14 mouse cellular contexts compared by ENCODE assay signal in the genomic region with DNA sequence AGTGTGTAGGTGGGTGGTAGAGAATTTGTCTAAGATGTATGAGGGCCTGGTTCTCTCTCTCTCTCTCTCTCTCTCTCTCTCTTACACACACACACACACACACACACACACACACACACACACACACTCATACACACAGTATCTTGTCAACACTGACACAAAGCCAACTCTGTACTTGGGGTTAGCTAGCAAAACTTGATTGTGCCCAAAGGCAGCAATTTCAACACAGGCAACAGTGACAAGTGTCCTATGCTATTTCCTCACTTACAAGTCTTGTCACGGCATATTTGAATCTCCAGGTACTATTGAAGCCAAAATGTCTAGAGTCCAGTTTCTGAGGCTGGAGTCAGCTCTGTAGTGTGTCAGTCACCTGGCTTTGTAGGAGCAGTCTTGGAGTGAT.
DNase-seq lines count a peak whose midpoint lies in the region; ATAC-seq and TF ChIP-seq lines count a peak whose summit lies in the region.
"Had no signal": no experiment of that assay in that cellular context is flagged by ENCODE, and none has a peak within 500 bp of the region (broad histone marks: within the 10 kb centered on the region; RNA-seq: fewer than 3 reads in every experiment).

No protein-coding gene starts in this region.

- no peak for TF ChIP-seq POLR2A in heart, adult 2 months (IDR thresholded peaks at IDR 0.05; ENCODE audit: insufficient read depth, low read depth, low read length)
- no peak for TF ChIP-seq POLR2A in liver, adult 2 months (IDR thresholded peaks at IDR 0.05; ENCODE audit: extremely low read depth, insufficient read depth, low read length)

- no peak for DNase-seq in heart, adult 2 months
- DNase-seq in heart, postnatal 10 days = no peak
- no peak for DNase-seq in liver, adult 2 months (ENCODE audit: extremely low read depth, low read depth, low spot score)
- no peak for DNase-seq in liver
- DNase-seq in fat pad, adult 2 months (ENCODE audit: extremely low read depth, low read depth, low spot score) = peak; percentile 56
- no peak for DNase-seq in thymus, postnatal 0 days (ENCODE audit: low spot score)
- no peak for DNase-seq in thymus, postnatal 36 days
- DNase-seq: B cell, adult 2 months; cerebellum, adult 9-10 months; forebrain, postnatal 0 days; left cerebral cortex, postnatal 4 days; right cerebral cortex, postnatal 25 days had no signal

- peaks cover 15% of the 10 kb centered on the region for H3K4me1 ChIP-seq in heart, adult 2 months (ENCODE audit: control insufficient read depth, insufficient read depth, low read length)
- H3K4me1 ChIP-seq in liver, adult 2 months (ENCODE audit: control insufficient read depth, insufficient read depth, low read length) = no peaks in the 10 kb centered on the region; the same call in 1 of the 2 replicates
- peaks cover 14% of the 10 kb centered on the region; the same call in 1 of the 2 replicates for H3K4me1 ChIP-seq in stomach, embryonic 15.5 days

- H3K9me3 ChIP-seq in stomach, embryonic 15.5 days = no peaks in the 10 kb centered on the region

- 55% methylated on average over 1 of the region's 1 CpGs for WGBS in heart, adult 2 months
- 68% methylated on average over 1 of the region's 1 CpGs for WGBS in liver, adult 2 months
- WGBS in stomach, embryonic 15.5 days = 96% methylated on average over 1 of the region's 1 CpGs

- ATAC-seq in stomach, embryonic 15.5 days (ENCODE audit: insufficient read depth, low FRiP score, low read depth) = no peak
- ATAC-seq: forebrain, postnatal 0 days had no signal

- no peaks in the 10 kb centered on the region for H3K79me2 ChIP-seq in heart, adult 2 months (replicated peaks; ENCODE audit: control insufficient read depth, insufficient read depth, low read length)
- H3K79me2 ChIP-seq in liver, adult 2 months (ENCODE audit: control insufficient read depth, insufficient read depth, low read length) = no peaks in the 10 kb centered on the region

- peak overlapping the region; percentile 73 for H3K27ac ChIP-seq in heart, adult 2 months
- 0 out of 2 replicates have a peak overlapping the region, but pooled peaks have one; percentile 38 for H3K27ac ChIP-seq in liver, adult 2 months (replicated peaks; ENCODE audit: insufficient read depth, low read depth, low read length)
- H3K27ac ChIP-seq in stomach, embryonic 15.5 days = peak overlapping the region; percentile 91
- H3K27ac ChIP-seq: macrophage had no signal

- intact Hi-C loops in heart, adult 2 months (cut with DNase I) = loop anchor here (10.0 kb wide), 1 partner anchor 230 kb away; no protein-coding TSS in a partner anchor
- intact Hi-C loops in heart, postnatal 10 days (cut with DNase I) = loop anchor here (2.0 to 5.0 kb wide), 3 partner anchors 30 to 62 kb away; no protein-coding TSS in a partner anchor

- no peak overlapping the region for H3K4me2 ChIP-seq in stomach, embryonic 15.5 days

- no peak overlapping the region for H3K9ac ChIP-seq in heart, adult 2 months (ENCODE audit: low read depth, low read length)
- no peak overlapping the region for H3K9ac ChIP-seq in liver, adult 2 months (ENCODE audit: low read depth, low read length)
- no peak overlapping the region for H3K9ac ChIP-seq in stomach, embryonic 15.5 days
- H3K9ac ChIP-seq: forebrain, postnatal 0 days had no signal

- no peaks in the 10 kb centered on the region for H3K27me3 ChIP-seq in heart, adult 2 months (ENCODE audit: control insufficient read depth, insufficient read depth, low read length)
- H3K27me3 ChIP-seq in liver, adult 2 months (ENCODE audit: control insufficient read depth, insufficient read depth, low read length) = no peaks in the 10 kb centered on the region
- H3K27me3 ChIP-seq in stomach, embryonic 15.5 days (replicated peaks) = no peaks in the 10 kb centered on the region

- TF ChIP-seq EP300 in heart, adult 2 months (IDR thresholded peaks at IDR 0.05; ENCODE audit: insufficient read depth, low read depth, low read length) = no peak

- H3K4me3 ChIP-seq in heart, adult 2 months = no peak overlapping the region
- H3K4me3 ChIP-seq in liver, adult 2 months (ENCODE audit: insufficient read depth, low read depth, low read length) = no peak overlapping the region
- no peak overlapping the region for H3K4me3 ChIP-seq in stomach, embryonic 15.5 days (replicated peaks)

- TF ChIP-seq CTCF in heart, adult 2 months (IDR thresholded peaks at IDR 0.05) = no peak
- no peak for TF ChIP-seq CTCF in liver, adult 2 months (IDR thresholded peaks at IDR 0.05; ENCODE audit: low read depth, low read length)

- H3K36me3 ChIP-seq in heart, adult 2 months (ENCODE audit: control insufficient read depth, insufficient read depth, low read length) = no peaks in the 10 kb centered on the region
- no peaks in the 10 kb centered on the region for H3K36me3 ChIP-seq in liver, adult 2 months (ENCODE audit: control insufficient read depth, insufficient read depth, low read length)
- H3K36me3 ChIP-seq in stomach, embryonic 15.5 days = no peaks in the 10 kb centered on the region

Comparison
In these comparisons a context has a peak if more than half of its experiments do, and no peak if none do; other contexts are left out.
1. H3K27ac ChIP-seq: peak in every context shown above with its lines; median percentile 91 in stomach, embryonic 15.5 days; 73 in heart, adult 2 months; 38 in liver, adult 2 months.